Mouse (Mus musculus) CH12.LX (cell line): ENCODE measurements at regions not wholly inside any gene's neighbourhood (a gene's known extent, or its start where the extent isn't known, plus 50 kb on each side); places are given as distances from the start of the nearest gene placed in this dataset.

Source experiments
- CTCF ChIP-seq, 2 experiments: IDR thresholded peaks in 1 of 2; conservative IDR thresholded peaks in 1 of 2; 2 replicates each; pipeline ENCODE4 v1.5.1; 2011 to 2012; ENCODE audit warnings: low read depth in 2 of 2, low read length in 2 of 2, improper control_type of control experiment in 1 of 2, inconsistent platforms in 1 of 2, mild to moderate bottlenecking in 1 of 2, moderate library complexity in 1 of 2
- E2F4 ChIP-seq: IDR thresholded peaks from 2 replicates; pipeline ENCODE4 v1.6.1; 2011; ENCODE audit warnings: low read depth, low read length, improper control_type of control experiment; ENCODE audit not compliant: insufficient replicate concordance
- GABPA ChIP-seq: IDR thresholded peaks from 2 replicates; pipeline ENCODE4 v1.6.1; 2012; ENCODE audit warnings: low read depth, low read length, improper control_type of control experiment, inconsistent platforms; ENCODE audit not compliant: insufficient replicate concordance
- JUN ChIP-seq: IDR thresholded peaks from 2 replicates; pipeline ENCODE4 v1.6.1; 2011; ENCODE audit warnings: low read depth, mild to moderate bottlenecking, low read length, improper control_type of control experiment, moderate library complexity; ENCODE audit not compliant: insufficient read depth
- KAT2A ChIP-seq: IDR thresholded peaks from 2 replicates; pipeline ENCODE4 v1.6.1; 2012; ENCODE audit warnings: low read length, improper control_type of control experiment, inconsistent platforms; ENCODE audit not compliant: insufficient replicate concordance
- NRF1 ChIP-seq: IDR thresholded peaks from 2 replicates; pipeline ENCODE4 v1.6.1; 2014; ENCODE audit warnings: low read depth, mild to moderate bottlenecking, inconsistent platforms, low read length, improper control_type of control experiment, moderate library complexity
- POLR2A ChIP-seq: IDR thresholded peaks from 2 replicates; pipeline ENCODE4 v1.6.1; 2011; ENCODE audit warnings: low read depth, mild to moderate bottlenecking, improper control_type of control experiment, low read length
- TBP ChIP-seq: conservative IDR thresholded peaks from 2 replicates; pipeline ENCODE4 v1.6.1; 2011; ENCODE audit warnings: low read depth, low read length, improper control_type of control experiment
- USF1 ChIP-seq: IDR thresholded peaks from 2 replicates; pipeline ENCODE4 v1.6.1; 2014; ENCODE audit warnings: low read depth, mild to moderate bottlenecking, inconsistent platforms, low read length, improper control_type of control experiment

DNA sequence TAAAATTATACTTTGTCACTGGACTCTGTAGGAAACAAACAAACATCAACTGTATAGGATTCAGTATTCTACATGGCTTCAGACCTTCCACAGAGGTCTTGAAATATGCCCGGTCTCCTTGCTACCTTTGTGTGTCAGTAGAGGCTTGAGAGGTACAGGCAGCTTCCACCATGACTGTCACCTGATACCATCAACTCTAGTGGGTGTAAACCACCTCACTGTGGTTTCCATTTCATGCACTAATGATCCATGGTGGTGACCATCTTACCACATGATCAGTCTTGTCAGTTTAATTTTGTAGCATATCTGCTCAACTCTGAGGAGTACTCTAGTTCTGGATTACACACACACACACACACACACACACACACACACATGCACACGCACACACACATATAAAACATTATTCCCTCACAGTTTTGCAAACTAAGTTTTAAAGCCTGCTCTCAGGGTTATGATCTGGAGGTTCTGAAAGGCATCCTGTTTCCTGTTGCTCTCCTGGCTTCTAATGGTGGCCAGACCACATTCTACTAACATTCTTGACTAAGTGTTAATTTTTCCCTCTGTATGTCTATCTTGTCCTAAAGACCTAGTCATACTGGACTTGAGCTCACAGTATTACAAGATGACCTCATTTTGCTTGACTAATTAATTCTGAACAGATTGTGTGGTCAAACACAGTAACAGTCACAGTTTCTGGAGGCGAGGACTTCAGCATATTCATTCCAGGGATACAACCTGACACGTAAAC lies 106.7 kb upstream of the Rgs1 start:
- TF ChIP-seq CTCF (conservative IDR thresholded peaks at IDR 0.05 in 1 of 2, IDR thresholded peaks at IDR 0.05 in 1 of 2; ENCODE audit: low read depth in 2 of 2, low read length in 2 of 2) (no peak), POLR2A (no peak), GABPA (no peak), TBP (no peak), E2F4 (no peak), JUN (no peak), KAT2A (no peak), USF1 (no peak), NRF1 (no peak)
